Mouse (Mus musculus) heart, embryonic 10.5 days (tissue): ENCODE measurements at regions not wholly inside any gene's neighbourhood (a gene's known extent, or its start where the extent isn't known, plus 50 kb on each side); places are given as distances from the start of the nearest gene placed in this dataset.
"Not testable (repeated sequence)": the region's sequence is repeated elsewhere in the genome, so short reads cannot be mapped to it uniquely, and the experiment has no call there.

Experiments
- DNase-seq: peaks from one replicate; pipeline ENCODE4 v3.0.0-alpha.2; 2017; ENCODE audit warnings: low spot score
- H3K27ac ChIP-seq: fragments of 300-500 bp; sonication (generic); 2 replicates; pipeline ENCODE4 v1.5.1; 2016; ENCODE audit warnings: mild to moderate bottlenecking
- H3K27me3 ChIP-seq: fragments of 300-500 bp; sonication (generic); 2 replicates; pipeline ENCODE4 v1.6.1; 2016; ENCODE audit warnings: mild to moderate bottlenecking; ENCODE audit not compliant: poor library complexity, insufficient read depth, severe bottlenecking
- H3K36me3 ChIP-seq: fragments of 300-500 bp; sonication (generic); 2 replicates; pipeline ENCODE4 v1.6.1; 2016; ENCODE audit warnings: mild to moderate bottlenecking, moderate library complexity
- H3K4me1 ChIP-seq: fragments of 300-500 bp; sonication (generic); 2 replicates; pipeline ENCODE4 v1.6.1; 2016; ENCODE audit warnings: mild to moderate bottlenecking
- H3K4me3 ChIP-seq: fragments of 300-500 bp; sonication (generic); 2 replicates; pipeline ENCODE4 v1.5.1; 2016; ENCODE audit warnings: mild to moderate bottlenecking, moderate library complexity
- H3K9me3 ChIP-seq: fragments of 300-500 bp; sonication (generic); 2 replicates; pipeline ENCODE4 v1.6.1; 2016; ENCODE audit warnings: mild to moderate bottlenecking, moderate library complexity
- WGBS: fragments of 180-500 bp; shearing (Covaris S2); methylation state at CpG from one replicate; pipeline ENCODE4 v1.1.7; 2016; 5-methylcytosine and 5-hydroxymethylcytosine counted together

GRCm38 (mm10) chr17:26335551-26335950 is 79.1 kb upstream of the Neurl1b start:
- WGBS: 70% methylated on average over 3 of the region's 3 CpGs

GRCm38 (mm10) chr17:26336011-26336410 is 78.6 kb upstream of the Neurl1b start:
- H3K36me3 ChIP-seq: no peaks in the 10 kb centered on the region
- H3K27ac ChIP-seq: no peak overlapping the region
- 76% methylated on average over 1 of the region's 1 CpGs for WGBS
- 0 out of 2 replicates have a peak, but pooled peaks cover 2% of the 10 kb centered on the region for H3K4me1 ChIP-seq
- H3K4me3 ChIP-seq: no peak overlapping the region
- H3K27me3 ChIP-seq: no peaks in the 10 kb centered on the region
- peak; percentile 33 for DNase-seq
- H3K9me3 ChIP-seq: no peaks in the 10 kb centered on the region

More at GRCm38 (mm10) chr17:26335551-26335950, 79.1 kb upstream of the Neurl1b start:
- H3K27me3 ChIP-seq: no peaks in the 10 kb centered on the region
- H3K9me3 ChIP-seq: no peaks in the 10 kb centered on the region
- 0 out of 2 replicates have a peak, but pooled peaks cover 2% of the 10 kb centered on the region for H3K4me1 ChIP-seq
- peak; percentile 65 for DNase-seq
- H3K4me3 ChIP-seq: no peak overlapping the region
- H3K36me3 ChIP-seq: no peaks in the 10 kb centered on the region
- H3K27ac ChIP-seq: no peak overlapping the region

- H3K27me3 ChIP-seq: no peaks in the 10 kb centered on the region
- no peak overlapping the region for H3K27ac ChIP-seq
- no peaks in the 10 kb centered on the region for H3K9me3 ChIP-seq
- H3K4me1 ChIP-seq: 0 out of 2 replicates have a peak, but pooled peaks cover 2% of the 10 kb centered on the region
- peak; percentile 58 for DNase-seq
- H3K36me3 ChIP-seq: no peaks in the 10 kb centered on the region
- H3K4me3 ChIP-seq: no peak overlapping the region
- WGBS: 69% methylated on average over 3 of the region's 3 CpGs
Measured at GRCm38 (mm10) chr17:26337106-26337505, 77.5 kb upstream of the Neurl1b start.

GRCm38 (mm10) chr17:26345436-26345835 is 69.2 kb upstream of the Neurl1b start:
- not testable (repeated sequence) for H3K4me3 ChIP-seq, H3K4me1 ChIP-seq, H3K36me3 ChIP-seq, H3K27ac ChIP-seq, DNase-seq, H3K9me3 ChIP-seq, H3K27me3 ChIP-seq
- WGBS: 88% methylated on average over 7 of the region's 7 CpGs

DNA sequence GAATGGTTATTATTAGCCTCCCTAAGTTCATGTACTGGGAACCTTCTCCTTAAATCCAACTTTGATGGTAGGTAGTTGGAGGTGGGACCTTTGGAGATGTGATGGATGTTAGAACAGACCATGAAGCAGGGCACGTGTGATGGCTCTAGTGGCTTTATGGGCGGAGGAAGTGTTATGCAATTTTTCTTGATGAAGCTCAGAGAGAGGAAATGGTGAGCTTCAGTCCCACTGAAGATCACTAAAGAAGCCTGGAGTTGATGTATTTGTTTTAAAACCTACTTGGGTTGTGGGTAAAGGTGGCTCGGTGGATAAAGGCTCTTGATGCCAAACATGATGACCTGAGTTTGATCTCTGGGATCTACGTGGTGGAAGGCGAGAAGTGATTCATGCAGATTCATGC is 66.5 kb upstream of the Neurl1b start:
- no peaks in the 10 kb centered on the region for H3K27me3 ChIP-seq
- H3K4me3 ChIP-seq: no peak overlapping the region
- H3K4me1 ChIP-seq: peaks cover 12% of the 10 kb centered on the region
- no peak for DNase-seq
- H3K9me3 ChIP-seq: no peaks in the 10 kb centered on the region
- no peak overlapping the region for H3K27ac ChIP-seq
- H3K36me3 ChIP-seq: no peaks in the 10 kb centered on the region
- WGBS: 85% methylated on average over 5 of the region's 5 CpGs

DNA sequence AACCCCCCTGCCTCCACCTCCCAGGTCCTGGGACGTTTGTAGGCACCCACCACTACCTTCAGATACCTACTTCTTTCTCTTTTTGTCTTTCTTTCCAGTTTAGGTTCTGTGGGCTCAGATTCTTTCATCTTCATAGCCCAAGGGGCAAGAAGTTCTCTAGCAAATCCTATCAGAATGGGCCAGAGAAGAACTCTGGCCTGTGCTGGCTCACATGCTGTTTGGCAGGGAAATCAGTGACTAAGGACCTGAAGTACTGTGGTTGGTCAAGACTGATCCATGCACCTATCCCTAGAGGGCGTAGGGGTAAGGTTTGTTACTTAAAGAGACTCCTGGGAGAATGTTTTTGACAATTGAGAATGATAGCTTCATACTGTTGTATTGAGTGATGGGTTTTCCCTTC is 64.9 kb upstream of the Neurl1b start:
- 51% methylated on average over 2 of the region's 2 CpGs for WGBS
- Histone ChIP-seq H3K4me1 (peaks cover 14% of the 10 kb centered on the region), H3K9me3 (no peaks in the 10 kb centered on the region), H3K27ac (no peak overlapping the region), H3K27me3 (0 out of 2 replicates have a peak, but pooled peaks cover 7% of the 10 kb centered on the region), H3K4me3 (no peak overlapping the region), H3K36me3 (no peaks in the 10 kb centered on the region)
- no peak for DNase-seq

- no peak for DNase-seq
- Histone ChIP-seq H3K4me1 (peaks cover 17% of the 10 kb centered on the region), H3K9me3 (no peaks in the 10 kb centered on the region), H3K4me3 (no peak overlapping the region), H3K36me3 (no peaks in the 10 kb centered on the region), H3K27ac (no peak overlapping the region), H3K27me3 (0 out of 2 replicates have a peak, but pooled peaks cover 7% of the 10 kb centered on the region)
- 84% methylated on average over 5 of the region's 5 CpGs for WGBS
Measured at GRCm38 (mm10) chr17:26350216-26350615, 64.4 kb upstream of the Neurl1b start.

DNA sequence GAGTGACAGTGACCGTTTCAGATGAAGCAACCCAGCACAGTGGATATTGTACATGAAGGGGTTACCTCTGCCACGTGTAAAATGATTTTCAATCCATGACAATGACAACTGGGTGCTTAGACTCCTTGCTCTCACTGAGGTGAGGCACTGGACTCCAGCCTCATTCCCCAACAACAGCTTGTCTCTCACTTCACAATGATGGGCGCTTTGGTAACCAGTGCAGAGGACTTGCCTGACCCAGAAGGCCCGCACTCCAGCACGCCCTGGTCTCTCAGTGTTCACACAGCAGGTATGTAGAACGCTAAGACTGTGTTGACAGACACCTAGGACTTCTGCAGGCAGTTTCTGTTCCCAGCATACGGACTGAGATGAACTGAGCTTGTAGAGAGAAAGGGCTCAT is 62.6 kb upstream of the Neurl1b start:
- Histone ChIP-seq H3K4me3 (no peak overlapping the region), H3K4me1 (peaks cover 32% of the 10 kb centered on the region), H3K36me3 (no peaks in the 10 kb centered on the region), H3K9me3 (no peaks in the 10 kb centered on the region), H3K27ac (peak overlapping the region; percentile 36; the same call in 1 of the 2 replicates), H3K27me3 (0 out of 2 replicates have a peak, but pooled peaks cover 7% of the 10 kb centered on the region)
- WGBS: 72% methylated on average over 7 of the region's 7 CpGs
- DNase-seq: peak; percentile 63

- no peak for DNase-seq
- Histone ChIP-seq H3K27ac (peak overlapping the region; percentile 36; the same call in 1 of the 2 replicates), H3K9me3 (no peaks in the 10 kb centered on the region), H3K36me3 (no peaks in the 10 kb centered on the region), H3K27me3 (0 out of 2 replicates have a peak, but pooled peaks cover 7% of the 10 kb centered on the region), H3K4me3 (no peak overlapping the region), H3K4me1 (peaks cover 35% of the 10 kb centered on the region)
- WGBS: 69% methylated on average over 4 of the region's 4 CpGs
Measured at GRCm38 (mm10) chr17:26352712-26353111, 61.9 kb upstream of the Neurl1b start.

DNA sequence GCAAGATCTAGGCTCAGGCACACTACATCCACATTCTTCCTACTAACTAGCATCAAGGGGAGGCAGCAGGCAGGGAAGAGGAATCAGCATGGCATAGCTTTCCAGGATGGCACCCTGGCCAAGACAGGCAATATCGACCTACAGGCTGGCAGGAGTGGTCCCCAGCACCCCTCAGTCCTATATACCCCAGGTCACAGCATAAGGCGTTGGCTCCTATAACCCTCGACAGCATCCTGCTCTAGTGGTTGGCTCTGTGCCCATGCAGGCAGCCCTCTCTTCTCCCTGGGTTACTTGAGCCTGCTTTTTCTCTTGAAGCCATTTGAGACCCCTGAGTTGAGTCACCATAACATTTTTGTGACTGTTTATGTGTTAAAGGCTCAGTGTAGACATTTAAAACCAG is 60.2 kb upstream of the Neurl1b start:
- Histone ChIP-seq H3K4me1 (peaks cover 39% of the 10 kb centered on the region), H3K9me3 (no peaks in the 10 kb centered on the region), H3K27me3 (0 out of 2 replicates have a peak, but pooled peaks cover 7% of the 10 kb centered on the region), H3K27ac (no peak overlapping the region; the same call in 1 of the 2 replicates), H3K4me3 (no peak overlapping the region), H3K36me3 (no peaks in the 10 kb centered on the region)
- WGBS: 63% methylated on average over 3 of the region's 3 CpGs
- DNase-seq: peak; percentile 72

GRCm38 (mm10) chr17:26355301-26355700 is 59.3 kb upstream of the Neurl1b start:
- H3K36me3 ChIP-seq: no peaks in the 10 kb centered on the region
- peak overlapping the region; percentile 23; the same call in 1 of the 2 replicates for H3K27ac ChIP-seq
- DNase-seq: peak; percentile 83
- no peaks in the 10 kb centered on the region for H3K9me3 ChIP-seq
- peaks cover 44% of the 10 kb centered on the region for H3K4me1 ChIP-seq
- H3K27me3 ChIP-seq: 0 out of 2 replicates have a peak, but pooled peaks cover 7% of the 10 kb centered on the region
- no peak overlapping the region for H3K4me3 ChIP-seq
- 68% methylated on average over 3 of the region's 3 CpGs for WGBS

DNA sequence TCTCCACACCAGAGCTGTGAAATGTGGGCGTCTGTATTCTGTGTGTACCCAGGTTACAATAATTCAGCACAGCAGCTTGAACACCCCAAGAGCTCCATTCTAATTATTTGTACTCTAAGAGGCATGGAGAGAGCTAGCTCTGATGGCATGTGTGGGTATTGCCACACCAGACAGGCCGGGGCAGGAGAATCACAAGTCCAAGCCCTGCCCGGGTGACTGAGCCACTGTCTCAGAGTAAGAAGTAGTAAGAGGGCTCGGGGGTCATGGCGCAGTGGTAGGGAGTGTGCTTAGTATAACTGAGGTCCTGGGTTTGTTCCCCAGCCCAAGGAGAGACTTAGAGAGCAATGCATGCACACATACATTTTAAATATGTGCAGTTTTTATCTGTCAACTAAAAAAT is 57.7 kb upstream of the Neurl1b start:
- H3K4me3 ChIP-seq: no peak overlapping the region
- no peaks in the 10 kb centered on the region for H3K36me3 ChIP-seq
- WGBS: 80% methylated on average over 5 of the region's 5 CpGs
- no peaks in the 10 kb centered on the region for H3K9me3 ChIP-seq
- peak; percentile 70 for DNase-seq
- H3K27me3 ChIP-seq: 0 out of 2 replicates have a peak, but pooled peaks cover 7% of the 10 kb centered on the region
- H3K4me1 ChIP-seq: peaks cover 58% of the 10 kb centered on the region
- no peak overlapping the region for H3K27ac ChIP-seq

DNA sequence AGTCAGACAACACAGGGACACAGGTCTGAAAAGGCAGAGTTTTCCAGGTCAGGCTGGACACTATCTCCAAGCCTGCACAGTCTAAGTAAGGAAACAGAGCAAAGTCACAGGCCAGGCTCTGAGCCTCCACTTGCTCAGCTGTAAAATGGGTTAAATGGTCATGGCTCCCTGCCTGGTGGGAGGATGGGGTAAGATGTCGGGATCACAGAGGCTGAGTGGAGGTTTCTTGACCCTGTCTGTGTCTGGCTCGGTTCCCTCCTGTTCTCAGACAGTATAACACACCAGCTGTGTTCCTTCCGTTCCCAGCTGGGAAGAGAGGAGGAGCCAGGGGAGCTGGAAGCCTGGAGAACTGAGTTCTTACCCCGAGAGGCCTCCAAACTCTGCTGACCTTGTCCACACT is 56.8 kb upstream of the Neurl1b start:
- peak; percentile 61 for DNase-seq
- Histone ChIP-seq H3K9me3 (no peaks in the 10 kb centered on the region), H3K4me1 (peaks cover 57% of the 10 kb centered on the region), H3K36me3 (no peaks in the 10 kb centered on the region), H3K27ac (0 out of 2 replicates have a peak overlapping the region, but pooled peaks have one; percentile 4), H3K4me3 (no peak overlapping the region), H3K27me3 (0 out of 2 replicates have a peak, but pooled peaks cover 7% of the 10 kb centered on the region)
- 57% methylated on average over 4 of the region's 4 CpGs for WGBS

DNA sequence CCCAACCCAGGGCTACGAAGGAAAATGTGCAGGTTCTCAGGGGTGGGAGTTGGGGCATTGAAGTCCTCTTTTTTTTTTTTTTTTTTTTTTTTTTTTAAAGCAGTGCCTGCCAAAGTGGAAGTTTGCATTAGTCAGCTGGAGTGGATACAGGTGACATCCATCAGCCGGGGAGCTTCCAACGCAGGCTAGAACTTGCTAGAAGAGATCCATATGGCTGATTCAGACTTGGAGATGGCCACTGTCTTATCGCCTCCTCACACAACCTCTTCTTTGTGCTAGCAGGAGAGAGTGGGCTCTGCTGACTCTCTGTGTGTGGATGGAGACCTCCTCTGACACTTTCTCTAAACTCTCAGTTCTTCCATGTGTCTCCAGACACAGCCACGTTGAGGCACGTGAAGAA is 53.9 kb upstream of the Neurl1b start:
- no peaks in the 10 kb centered on the region for H3K36me3 ChIP-seq
- H3K27ac ChIP-seq: peak overlapping the region; percentile 85
- WGBS: 59% methylated on average over 6 of the region's 6 CpGs
- DNase-seq: no peak
- H3K4me3 ChIP-seq: no peak overlapping the region
- H3K9me3 ChIP-seq: no peaks in the 10 kb centered on the region
- H3K27me3 ChIP-seq: no peaks in the 10 kb centered on the region
- peaks cover 73% of the 10 kb centered on the region for H3K4me1 ChIP-seq
